Mouse (Mus musculus): ENCODE measurements around the gene Gm21725.
"Not testable (repeated sequence)": the region's sequence is repeated elsewhere in the genome, so short reads cannot be mapped to it uniquely, and the experiment has no call there.

The Gm21725 gene

GRCm38 (mm10) chrY:13348963-13349362 lies at the start of gene Gm21725:
Gene Gm21725 (minus strand): TSS chrY:13349063.
- not testable (repeated sequence) for DNase-seq (ENCODE audit: low spot score)
